Mouse (Mus musculus) hindbrain, postnatal 0 days (tissue): Measurements from ENCODE around the gene Ntrk3. TPM values are rescaled to one million over a fixed set of nuclear protein-coding genes. Genes with fewer than 3 reads are reported as not detected.
A peak's percentile ranks its signal among the peaks of the same experiment; 100 is the strongest.

Source experiments
- ATAC-seq: fragments of 200-750 bp; cut with Nextera tagmentation; 2 replicates; pipeline ENCODE4 v1.8.0; 2017; ENCODE audit warnings: mild to moderate bottlenecking, moderate TSS enrichment, moderate library complexity
- DNase-seq: peaks from one replicate; pipeline ENCODE4 v3.0.0-alpha.2; 2015; ENCODE audit warnings: low spot score
- H3K27ac ChIP-seq: fragments of 300-500 bp; sonication (generic); 2 replicates; pipeline ENCODE4 v1.5.1; 2014; ENCODE audit warnings: mild to moderate bottlenecking
- H3K27me3 ChIP-seq: fragments of 300-500 bp; sonication (generic); 2 replicates; pipeline ENCODE4 v1.6.1; 2014; ENCODE audit warnings: low read length, mixed read lengths; ENCODE audit not compliant: insufficient read depth
- H3K36me3 ChIP-seq: fragments of 300-500 bp; sonication (generic); 2 replicates; pipeline ENCODE4 v1.6.1; 2014; ENCODE audit warnings: low read length, mixed read lengths; ENCODE audit not compliant: insufficient read depth
- H3K4me1 ChIP-seq: fragments of 300-500 bp; sonication (generic); 2 replicates; pipeline ENCODE4 v1.6.1; 2014; ENCODE audit warnings: antibody characterized with exemption, low read length, mixed read lengths; ENCODE audit not compliant: insufficient read depth
- H3K4me2 ChIP-seq: fragments of 300-500 bp; sonication (generic); 2 replicates; pipeline ENCODE4 v1.6.1; 2014; ENCODE audit warnings: low read depth, mild to moderate bottlenecking, low read length, moderate library complexity, mixed read lengths
- H3K4me3 ChIP-seq: fragments of 300-500 bp; sonication (generic); 2 replicates; pipeline ENCODE4 v1.5.1; 2014; ENCODE audit warnings: low read length
- H3K9ac ChIP-seq: fragments of 300-500 bp; sonication (generic); replicated peaks from 2 replicates; pipeline ENCODE4 v1.6.1; 2014; ENCODE audit warnings: mild to moderate bottlenecking, low read length, moderate library complexity, mixed read lengths
- H3K9me3 ChIP-seq: fragments of 300-500 bp; sonication (generic); 2 replicates; pipeline ENCODE4 v1.6.1; 2016; ENCODE audit warnings: low read length, mixed read lengths
- CTCF ChIP-seq: IDR thresholded peaks from 2 replicates; pipeline ENCODE4 v1.5.1; 2016; ENCODE audit warnings: antibody characterized with exemption, control low read depth, low read depth
- WGBS: fragments of 180-500 bp; shearing (Covaris S2); extraction: QIAGEN DNeasy Blood & Tissue Kit; methylation state at CpG from one replicate; pipeline ENCODE4 v1.1.7; 2014; 5-methylcytosine and 5-hydroxymethylcytosine counted together
- polyA plus RNA-seq: library from polyadenylated mRNA; unstranded; fragments of >200 nt; fragmentation: Nextera tagmentation; extraction: Ambion mirVana; gene quantifications from 2 replicates; pipeline ENCODE4 v1.2.1, GENCODE M21; 2015
- total RNA-seq: library from RNA; depleted of rRNA; stranded (reverse); fragments of >200 nt; gene quantifications from 2 replicates; pipeline ENCODE4 v1.2.3, GENCODE M21; 2014

The Ntrk3 gene
- total and polyA plus RNA-seq, 2 experiments from 2014 or later = 23.5 to 90.8 TPM

- Histone ChIP-seq H3K9me3 (0 out of 2 replicates have a peak, but pooled peaks cover 3% of the 10 kb centered on the region), H3K27me3 (no peaks in the 10 kb centered on the region), H3K4me3 (no peak overlapping the region), H3K27ac (no peak overlapping the region), H3K36me3 (no peaks in the 10 kb centered on the region), H3K9ac (no peak overlapping the region), H3K4me1 (no peaks in the 10 kb centered on the region), H3K4me2 (no peak overlapping the region)
- DNase-seq (no peak), ATAC-seq (no peak)
- WGBS = 89% methylated on average over 6 of the region's 6 CpGs
- no peak for TF ChIP-seq CTCF
Observed at GRCm38 (mm10) chr7:78668003-78668635, 69.7 kb downstream of the Ntrk3 start.

- 57% methylated on average over 7 of the region's 7 CpGs for WGBS
- Histone ChIP-seq H3K9me3 (0 out of 2 replicates have a peak, but pooled peaks cover 3% of the 10 kb centered on the region), H3K27me3 (no peaks in the 10 kb centered on the region), H3K27ac (no peak overlapping the region), H3K9ac (no peak overlapping the region), H3K4me2 (no peak overlapping the region), H3K36me3 (no peaks in the 10 kb centered on the region), H3K4me1 (peaks cover 6% of the 10 kb centered on the region; the same call in 1 of the 2 replicates), H3K4me3 (no peak overlapping the region)
- ATAC-seq (no peak), DNase-seq (no peak)
- TF ChIP-seq CTCF = no peak
Observed at GRCm38 (mm10) chr7:78660832-78661231, 77.0 kb downstream of the Ntrk3 start.

GRCm38 (mm10) chr7:78659846-78660245 lies 78.0 kb downstream of the Ntrk3 start:
- no peak overlapping the region for H3K4me3 ChIP-seq
- no peak for ATAC-seq
- 92% methylated on average over 2 of the region's 2 CpGs for WGBS

GRCm38 (mm10) chr7:78658026-78658425 lies 79.8 kb downstream of the Ntrk3 start:
- DNase-seq = peak; percentile 78
- WGBS = 20% methylated on average over 10 of the region's 10 CpGs
- ATAC-seq = peak; percentile 93
- H3K4me1 ChIP-seq = peaks cover 6% of the 10 kb centered on the region; the same call in 1 of the 2 replicates
- H3K27ac ChIP-seq = no peak overlapping the region
- no peaks in the 10 kb centered on the region for H3K27me3 ChIP-seq
- TF ChIP-seq CTCF = no peak
- H3K9ac ChIP-seq = no peak overlapping the region
- no peaks in the 10 kb centered on the region for H3K9me3 ChIP-seq
- no peaks in the 10 kb centered on the region for H3K36me3 ChIP-seq
- no peak overlapping the region for H3K4me3 ChIP-seq
- H3K4me2 ChIP-seq = no peak overlapping the region

More at GRCm38 (mm10) chr7:78659846-78660245, 78.0 kb downstream of the Ntrk3 start:
- Histone ChIP-seq H3K27ac (no peak overlapping the region), H3K27me3 (no peaks in the 10 kb centered on the region), H3K4me1 (peaks cover 6% of the 10 kb centered on the region; the same call in 1 of the 2 replicates), H3K9ac (no peak overlapping the region), H3K36me3 (no peaks in the 10 kb centered on the region), H3K4me2 (no peak overlapping the region), H3K9me3 (no peaks in the 10 kb centered on the region)
- no peak for DNase-seq
- TF ChIP-seq CTCF = no peak

GRCm38 (mm10) chr7:78656181-78656580 lies 81.6 kb downstream of the Ntrk3 start:
- Histone ChIP-seq H3K4me1 (peaks cover 6% of the 10 kb centered on the region; the same call in 1 of the 2 replicates), H3K9me3 (no peaks in the 10 kb centered on the region), H3K4me2 (no peak overlapping the region), H3K4me3 (no peak overlapping the region), H3K27ac (no peak overlapping the region), H3K27me3 (no peaks in the 10 kb centered on the region), H3K36me3 (no peaks in the 10 kb centered on the region), H3K9ac (no peak overlapping the region)
- no peak for TF ChIP-seq CTCF
- ATAC-seq (no peak), DNase-seq (no peak)
- WGBS = 69% methylated on average over 3 of the region's 3 CpGs

- no peaks in the 10 kb centered on the region for H3K9me3 ChIP-seq
- ATAC-seq (no peak), DNase-seq (peak; percentile 8)
- H3K27me3 ChIP-seq = no peaks in the 10 kb centered on the region
- H3K4me3 ChIP-seq = no peak overlapping the region
- H3K27ac ChIP-seq = no peak overlapping the region
- H3K9ac ChIP-seq = no peak overlapping the region
- H3K4me2 ChIP-seq = no peak overlapping the region
- H3K36me3 ChIP-seq = no peaks in the 10 kb centered on the region
- TF ChIP-seq CTCF = no peak; the same call in 1 of the 2 replicates
- 48% methylated on average over 4 of the region's 4 CpGs for WGBS
- H3K4me1 ChIP-seq = peaks cover 6% of the 10 kb centered on the region; the same call in 1 of the 2 replicates
Observed at GRCm38 (mm10) chr7:78653686-78654085, 84.1 kb downstream of the Ntrk3 start.

GRCm38 (mm10) chr7:78652296-78652695 lies 85.5 kb downstream of the Ntrk3 start:
- H3K27ac ChIP-seq = no peak overlapping the region

More at GRCm38 (mm10) chr7:78652296-78652695, 85.5 kb downstream of the Ntrk3 start:
- Histone ChIP-seq H3K4me2 (no peak overlapping the region), H3K27me3 (no peaks in the 10 kb centered on the region), H3K9ac (no peak overlapping the region), H3K36me3 (no peaks in the 10 kb centered on the region), H3K4me1 (no peaks in the 10 kb centered on the region), H3K4me3 (no peak overlapping the region), H3K9me3 (no peaks in the 10 kb centered on the region)
- DNase-seq = peak; percentile 6
- no peak for ATAC-seq
- WGBS = 70% methylated on average over 1 of the region's 1 CpGs
- TF ChIP-seq CTCF = peak; percentile 41
